Mouse (Mus musculus) intestine, embryonic 14.5 days (tissue): ENCODE measurements at regions not wholly inside any gene's neighbourhood (a gene's known extent, or its start where the extent isn't known, plus 50 kb on each side); places are given as distances from the start of the nearest gene placed in this dataset.

Experiments used
- ATAC-seq: fragments of 200-750 bp; cut with Nextera tagmentation; replicated peaks from 2 replicates; pipeline ENCODE4 v1.8.0; 2017; ENCODE audit warnings: low read depth, moderate number of reproducible peaks, moderate TSS enrichment, moderate library complexity; ENCODE audit not compliant: low FRiP score, low TSS enrichment
- DNase-seq: peaks from one replicate; pipeline ENCODE4 v3.0.0-alpha.2; 2018; ENCODE audit warnings: low spot score
- H3K27ac ChIP-seq: fragments of 300-500 bp; sonication (generic); 2 replicates; pipeline ENCODE4 v1.5.1; 2014; ENCODE audit warnings: low read depth, mild to moderate bottlenecking, control low read depth
- H3K27me3 ChIP-seq: fragments of 300-500 bp; sonication (generic); replicated peaks from 2 replicates; pipeline ENCODE4 v1.6.1; 2014; ENCODE audit warnings: low read length, control low read depth; ENCODE audit not compliant: control insufficient read depth, insufficient read depth
- H3K36me3 ChIP-seq: fragments of 300-500 bp; sonication (generic); 2 replicates; pipeline ENCODE4 v1.6.1; 2014; ENCODE audit warnings: low read length, control low read depth; ENCODE audit not compliant: control insufficient read depth, insufficient read depth
- H3K4me1 ChIP-seq: fragments of 300-500 bp; sonication (generic); replicated peaks from 2 replicates; pipeline ENCODE4 v1.6.1; 2014; ENCODE audit warnings: low read length, control low read depth, mixed read lengths; ENCODE audit not compliant: control insufficient read depth, insufficient read depth
- H3K4me2 ChIP-seq: fragments of 300-500 bp; sonication (generic); 2 replicates; pipeline ENCODE4 v1.6.1; 2014; ENCODE audit warnings: low read length
- H3K4me3 ChIP-seq: fragments of 300-500 bp; sonication (generic); 2 replicates; pipeline ENCODE4 v1.5.1; 2014; ENCODE audit warnings: low read depth, low read length, control low read depth, mixed read lengths
- H3K9ac ChIP-seq: fragments of 300-500 bp; sonication (generic); 2 replicates; pipeline ENCODE4 v1.6.1; 2014; ENCODE audit warnings: mild to moderate bottlenecking, low read length
- H3K9me3 ChIP-seq: fragments of 300-500 bp; sonication (generic); 2 replicates; pipeline ENCODE4 v1.6.1; 2016; ENCODE audit warnings: low read length, control low read depth; ENCODE audit not compliant: control insufficient read depth
- WGBS: fragments of 180-500 bp; shearing (Covaris S2); extraction: QIAGEN DNeasy Blood & Tissue Kit; methylation state at CpG from one replicate; pipeline ENCODE4 v1.1.7; 2014; 5-methylcytosine and 5-hydroxymethylcytosine counted together

GRCm38 (mm10) chr17:88341141-88341540, 99.4 kb upstream of the Foxn2 start:
- no peaks in the 10 kb centered on the region for H3K36me3 ChIP-seq
- no peak overlapping the region for H3K27ac ChIP-seq
- H3K4me3 ChIP-seq, result no peak overlapping the region
- ATAC-seq (no peak), DNase-seq (no peak)
- H3K4me1 ChIP-seq, result no peaks in the 10 kb centered on the region
- H3K9me3 ChIP-seq, result no peaks in the 10 kb centered on the region
- WGBS, result 71% methylated on average over 5 of the region's 5 CpGs
- no peak overlapping the region for H3K4me2 ChIP-seq
- H3K27me3 ChIP-seq, result no peaks in the 10 kb centered on the region
- H3K9ac ChIP-seq, result no peak overlapping the region

GRCm38 (mm10) chr17:88341599-88341998, 98.9 kb upstream of the Foxn2 start:
- no peak for DNase-seq

GRCm38 (mm10) chr17:88343091-88343783, 97.3 kb upstream of the Foxn2 start:
- WGBS, result 77% methylated on average over 17 of the region's 17 CpGs
- Histone ChIP-seq H3K27me3 (no peaks in the 10 kb centered on the region), H3K4me2 (no peak overlapping the region), H3K4me1 (no peaks in the 10 kb centered on the region), H3K36me3 (no peaks in the 10 kb centered on the region), H3K9me3 (0 out of 2 replicates have a peak, but pooled peaks cover 3% of the 10 kb centered on the region), H3K9ac (no peak overlapping the region), H3K4me3 (no peak overlapping the region), H3K27ac (no peak overlapping the region)
- DNase-seq (no peak), ATAC-seq (no peak)

More at GRCm38 (mm10) chr17:88341599-88341998, 98.9 kb upstream of the Foxn2 start:
- WGBS, result 75% methylated on average over 5 of the region's 5 CpGs
- Histone ChIP-seq H3K4me1 (no peaks in the 10 kb centered on the region), H3K9me3 (no peaks in the 10 kb centered on the region), H3K27me3 (no peaks in the 10 kb centered on the region), H3K36me3 (no peaks in the 10 kb centered on the region), H3K4me3 (no peak overlapping the region), H3K27ac (no peak overlapping the region), H3K9ac (no peak overlapping the region), H3K4me2 (no peak overlapping the region)
- no peak for ATAC-seq

GRCm38 (mm10) chr17:88345433-88345832, 95.1 kb upstream of the Foxn2 start:
- no peak overlapping the region for H3K9ac ChIP-seq
- WGBS, result 86% methylated on average over 9 of the region's 9 CpGs
- no peak for DNase-seq
- H3K36me3 ChIP-seq, result no peaks in the 10 kb centered on the region
- H3K9me3 ChIP-seq, result 0 out of 2 replicates have a peak, but pooled peaks cover 4% of the 10 kb centered on the region
- no peaks in the 10 kb centered on the region for H3K4me1 ChIP-seq
- H3K27me3 ChIP-seq, result no peaks in the 10 kb centered on the region
- no peak overlapping the region for H3K4me3 ChIP-seq
- ATAC-seq, result no peak
- no peak overlapping the region for H3K4me2 ChIP-seq
- no peak overlapping the region for H3K27ac ChIP-seq

GRCm38 (mm10) chr17:88346896-88347295, 93.6 kb upstream of the Foxn2 start:
- DNase-seq (no peak), ATAC-seq (no peak)
- H3K9ac ChIP-seq, result no peak overlapping the region
- H3K9me3 ChIP-seq, result 0 out of 2 replicates have a peak, but pooled peaks cover 4% of the 10 kb centered on the region
- H3K27me3 ChIP-seq, result no peaks in the 10 kb centered on the region
- 79% methylated on average over 3 of the region's 3 CpGs for WGBS
- H3K27ac ChIP-seq, result no peak overlapping the region
- no peaks in the 10 kb centered on the region for H3K4me1 ChIP-seq
- H3K36me3 ChIP-seq, result no peaks in the 10 kb centered on the region
- H3K4me2 ChIP-seq, result no peak overlapping the region
- no peak overlapping the region for H3K4me3 ChIP-seq

- no peak overlapping the region for H3K4me3 ChIP-seq
- H3K9me3 ChIP-seq, result 0 out of 2 replicates have a peak, but pooled peaks cover 4% of the 10 kb centered on the region
- ATAC-seq (no peak), DNase-seq (no peak)
- H3K9ac ChIP-seq, result no peak overlapping the region
- no peaks in the 10 kb centered on the region for H3K36me3 ChIP-seq
- no peak overlapping the region for H3K27ac ChIP-seq
- H3K4me2 ChIP-seq, result no peak overlapping the region
- no peaks in the 10 kb centered on the region for H3K27me3 ChIP-seq
- no peaks in the 10 kb centered on the region for H3K4me1 ChIP-seq
- 86% methylated on average over 5 of the region's 5 CpGs for WGBS
Measured at GRCm38 (mm10) chr17:88349825-88350460, 90.6 kb upstream of the Foxn2 start.

- no peaks in the 10 kb centered on the region for H3K36me3 ChIP-seq
- H3K27ac ChIP-seq, result no peak overlapping the region
- no peaks in the 10 kb centered on the region for H3K27me3 ChIP-seq
- H3K9me3 ChIP-seq, result 0 out of 2 replicates have a peak, but pooled peaks cover 4% of the 10 kb centered on the region
- no peak overlapping the region for H3K4me3 ChIP-seq
- no peak for ATAC-seq
- no peak for DNase-seq
- WGBS, result 73% methylated on average over 5 of the region's 5 CpGs
- H3K4me1 ChIP-seq, result no peaks in the 10 kb centered on the region
- H3K4me2 ChIP-seq, result no peak overlapping the region
- no peak overlapping the region for H3K9ac ChIP-seq
Measured at GRCm38 (mm10) chr17:88350986-88351385, 89.5 kb upstream of the Foxn2 start.

GRCm38 (mm10) chr17:88352960-88353359, 87.6 kb upstream of the Foxn2 start:
- ATAC-seq (no peak), DNase-seq (no peak)
- Histone ChIP-seq H3K4me1 (no peaks in the 10 kb centered on the region), H3K9me3 (0 out of 2 replicates have a peak, but pooled peaks cover 4% of the 10 kb centered on the region), H3K36me3 (no peaks in the 10 kb centered on the region), H3K4me3 (no peak overlapping the region), H3K4me2 (no peak overlapping the region), H3K27ac (no peak overlapping the region), H3K9ac (no peak overlapping the region), H3K27me3 (no peaks in the 10 kb centered on the region)

- no peak overlapping the region for H3K27ac ChIP-seq
- no peak overlapping the region for H3K4me2 ChIP-seq
- no peaks in the 10 kb centered on the region for H3K4me1 ChIP-seq
- H3K9me3 ChIP-seq, result no peaks in the 10 kb centered on the region
- ATAC-seq, result no peak
- no peak overlapping the region for H3K9ac ChIP-seq
- no peak for DNase-seq
- H3K27me3 ChIP-seq, result no peaks in the 10 kb centered on the region
- H3K4me3 ChIP-seq, result no peak overlapping the region
- 74% methylated on average over 2 of the region's 2 CpGs for WGBS
- no peaks in the 10 kb centered on the region for H3K36me3 ChIP-seq
Measured at GRCm38 (mm10) chr17:88361161-88361560, 79.3 kb upstream of the Foxn2 start.
